Mouse (Mus musculus): ENCODE data around the gene Zmym1.
"Not testable (repeated sequence)": the region's sequence is repeated elsewhere in the genome, so short reads cannot be mapped to it uniquely, and the experiment has no call there.

Zmym1 gene

DNA sequence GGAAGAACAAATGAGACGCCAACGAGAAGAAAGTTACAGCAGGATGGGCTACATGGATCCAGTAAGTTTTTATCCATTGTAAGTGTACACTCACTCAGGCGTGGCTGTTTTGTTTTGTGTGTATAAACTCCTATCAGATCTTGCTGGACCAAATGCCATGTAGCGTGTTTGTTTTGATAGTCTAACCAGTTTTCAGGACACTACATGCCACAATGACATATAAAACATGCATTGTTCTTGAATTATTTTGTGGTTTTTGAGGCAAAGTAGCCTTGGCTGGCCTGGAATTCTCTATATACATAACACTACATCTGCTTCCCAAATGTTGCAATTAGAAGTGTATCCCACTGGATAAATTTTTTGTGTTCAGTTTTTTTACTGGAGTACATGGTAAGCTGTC, 34.1 kb downstream of the Zmym1 start:
- no peak for DNase-seq

DNA sequence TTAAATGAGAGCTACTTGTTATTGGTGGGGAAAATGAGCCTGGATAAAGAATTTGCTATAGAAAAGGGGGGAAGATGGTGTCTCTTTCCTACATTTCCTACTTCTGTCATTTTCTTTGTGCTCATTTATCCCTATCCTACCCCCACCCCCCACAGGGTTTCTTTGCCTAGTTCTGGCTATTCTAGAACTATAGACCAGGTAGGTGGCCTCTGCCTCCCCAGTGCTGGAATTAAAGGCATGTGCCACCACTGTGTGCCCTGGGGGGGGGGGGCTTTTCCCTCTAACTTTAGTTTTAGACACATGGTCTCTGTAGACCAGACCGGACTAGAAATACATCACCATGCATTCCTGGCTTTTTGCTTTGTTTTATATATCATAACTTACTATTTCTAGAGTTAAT, 36.7 kb downstream of the Zmym1 start:
- no peak for DNase-seq

DNA sequence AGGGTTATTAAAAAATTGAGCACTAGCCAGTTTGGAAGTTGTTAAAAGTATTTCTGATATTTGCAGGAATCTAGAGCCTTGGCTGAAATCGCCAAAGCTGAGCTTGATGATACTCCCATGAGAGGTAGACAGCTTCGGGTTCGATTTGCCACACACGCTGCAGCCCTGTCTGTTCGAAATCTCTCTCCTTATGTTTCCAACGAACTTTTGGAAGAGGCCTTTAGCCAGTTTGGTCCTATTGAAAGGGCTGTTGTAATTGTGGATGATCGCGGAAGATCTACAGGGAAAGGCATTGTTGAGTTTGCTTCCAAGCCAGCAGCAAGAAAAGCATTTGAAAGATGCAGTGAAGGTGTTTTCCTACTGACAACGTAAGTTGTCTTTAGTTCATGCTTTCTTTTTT, 37.8 kb downstream of the Zmym1 start:
- no peak for DNase-seq

DNA sequence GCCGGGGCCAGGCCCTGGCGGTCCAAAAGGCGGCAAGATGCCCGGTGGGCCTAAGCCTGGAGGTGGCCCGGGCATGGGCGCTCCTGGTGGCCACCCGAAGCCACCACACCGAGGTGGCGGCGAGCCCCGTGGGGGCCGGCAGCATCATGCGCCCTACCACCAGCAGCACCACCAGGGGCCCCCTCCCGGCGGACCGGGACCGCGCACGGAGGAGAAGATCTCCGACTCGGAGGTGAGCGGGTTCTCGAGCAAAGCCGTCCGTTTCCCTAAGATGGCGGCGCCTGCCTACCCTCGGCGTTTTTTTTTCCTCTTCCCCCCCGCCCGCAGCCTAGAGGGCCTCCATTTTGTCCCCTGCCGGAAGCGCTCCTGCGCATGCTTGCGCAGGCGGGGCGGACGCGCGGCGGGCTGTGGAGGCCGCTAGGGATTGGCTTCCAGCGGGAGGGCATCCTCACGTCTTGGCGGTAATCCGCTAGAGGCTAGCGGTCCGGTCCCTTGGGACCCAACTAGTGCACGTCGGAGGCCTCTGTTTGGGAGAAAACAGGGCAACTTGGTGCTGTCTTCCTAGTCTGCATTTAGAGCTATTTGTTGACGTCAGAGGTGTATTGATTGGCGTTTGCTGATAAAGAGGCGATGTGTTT, 38.8 kb downstream of the Zmym1 start:
- DNase-seq = peak; percentile 86

DNA sequence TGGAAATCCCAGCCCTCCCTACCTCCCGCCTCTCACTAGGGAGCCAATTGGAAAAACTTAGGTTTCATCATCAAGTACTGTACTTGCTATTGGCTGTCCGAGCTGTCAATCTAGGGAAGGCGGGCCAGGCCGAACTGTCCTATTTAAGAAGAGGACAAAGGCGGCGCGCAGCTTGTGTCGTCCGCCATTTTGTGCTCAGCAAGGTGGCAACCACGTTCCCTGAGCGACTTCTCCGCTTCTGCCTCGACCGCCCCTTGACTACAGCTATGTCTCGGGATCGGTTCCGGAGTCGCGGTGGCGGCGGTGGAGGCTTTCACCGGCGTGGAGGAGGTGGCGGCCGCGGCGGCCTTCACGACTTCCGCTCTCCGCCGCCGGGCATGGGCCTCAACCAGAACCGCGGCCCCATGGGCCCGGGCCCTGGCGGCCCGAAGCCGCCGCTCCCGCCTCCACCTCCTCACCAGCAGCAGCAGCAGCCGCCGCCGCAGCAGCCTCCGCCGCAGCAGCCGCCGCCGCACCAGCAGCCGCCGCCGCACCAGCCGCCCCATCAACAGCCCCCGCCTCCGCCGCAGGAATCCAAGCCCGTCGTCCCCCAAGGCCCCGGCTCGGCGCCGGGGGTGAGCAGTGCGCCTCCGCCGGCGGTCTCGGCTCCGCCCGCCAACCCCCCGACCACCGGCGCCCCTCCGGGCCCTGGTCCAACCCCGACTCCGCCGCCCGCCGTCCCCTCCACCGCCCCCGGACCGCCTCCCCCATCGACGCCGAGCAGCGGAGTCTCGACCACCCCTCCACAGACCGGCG, 39.6 kb downstream of the Zmym1 start, which contains the start of gene Sfpq:
Gene Sfpq (plus strand): TSS at position 174 of the 795 bp plus-strand sequence.
- peak; percentile 100 for DNase-seq

DNA sequence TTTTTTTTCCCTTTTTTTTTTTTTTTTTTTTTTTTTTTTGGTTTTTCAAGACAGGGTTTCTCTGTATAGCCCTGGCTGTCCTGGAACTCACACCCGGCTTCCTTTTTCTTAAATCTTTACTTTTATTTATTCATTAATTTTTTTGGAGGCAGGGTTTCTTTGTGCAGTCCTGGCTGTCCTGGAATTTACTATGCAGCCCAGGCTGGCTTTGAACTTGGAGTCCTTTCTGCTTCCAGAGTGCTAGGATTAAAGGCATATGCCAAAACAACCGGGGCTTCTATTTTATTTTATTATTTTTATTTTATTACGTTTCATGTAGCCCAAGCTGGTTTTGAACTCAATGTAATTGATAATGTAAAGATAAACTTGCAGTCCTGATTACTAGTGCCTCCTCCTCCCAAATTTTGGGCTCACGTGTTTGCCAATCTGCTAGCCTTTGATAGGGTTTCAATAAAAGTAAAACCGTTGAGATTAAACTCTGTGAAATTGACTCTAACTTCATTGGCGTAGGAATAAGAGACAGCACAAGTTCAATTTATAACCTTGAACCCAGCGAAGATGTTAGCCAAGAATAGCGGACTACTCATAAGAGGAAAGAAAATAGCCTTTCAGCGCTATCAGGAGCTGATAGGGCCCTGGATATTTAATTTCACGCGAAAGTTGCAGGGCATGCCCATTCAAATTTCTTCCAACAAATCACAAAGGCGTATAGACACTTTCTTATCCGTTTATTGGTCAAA, 40.4 kb downstream of the Zmym1 start:
- no peak for DNase-seq

- DNase-seq = peak; percentile 90
Measured at GRCm38 (mm10) chr4:127016366-127016765, 44.6 kb downstream of the Zmym1 start.

GRCm38 (mm10) chr4:127015294-127015993, 45.5 kb downstream of the Zmym1 start:
- DNase-seq = peak; percentile 95

DNA sequence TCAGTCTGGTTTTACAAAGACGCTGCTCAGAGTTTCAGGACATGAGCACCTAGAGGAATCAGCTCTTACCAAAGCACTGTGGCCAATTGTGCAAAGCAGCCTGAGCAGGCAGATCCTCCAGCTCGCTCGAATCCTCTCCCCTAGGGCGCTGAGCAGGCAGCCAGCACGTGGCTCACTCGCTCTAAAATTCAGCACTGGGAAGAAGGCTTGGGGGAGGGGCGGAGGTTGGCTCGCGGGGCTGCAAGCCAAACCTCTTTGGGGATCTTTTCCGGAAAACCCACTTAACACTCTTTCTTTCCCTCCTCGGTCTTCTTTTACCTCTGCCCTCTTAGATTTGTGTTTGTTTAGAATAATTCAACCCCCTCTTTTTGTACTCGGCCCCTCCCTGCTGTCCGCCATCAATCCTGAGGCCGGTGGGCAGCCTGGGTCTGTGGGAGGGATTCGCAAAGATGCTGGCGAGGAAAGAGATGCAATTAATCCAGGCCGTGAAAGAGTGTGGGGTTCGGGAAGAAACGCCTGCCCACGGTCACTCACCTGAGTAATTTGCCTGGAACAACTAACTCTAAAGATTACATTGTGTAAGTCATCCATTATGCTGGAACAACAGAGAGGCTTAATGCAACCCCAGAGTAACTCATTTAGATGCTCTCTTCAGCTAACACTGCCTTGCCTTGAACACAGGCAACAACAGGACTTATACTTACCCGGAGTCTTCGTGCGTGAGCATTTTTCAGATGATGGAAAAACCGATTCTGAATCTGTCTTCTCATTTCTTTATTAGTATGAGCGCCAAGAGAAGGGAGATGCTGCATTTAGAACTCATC, 55.6 kb downstream of the Zmym1 start:
- DNase-seq = peak; percentile 45

DNA sequence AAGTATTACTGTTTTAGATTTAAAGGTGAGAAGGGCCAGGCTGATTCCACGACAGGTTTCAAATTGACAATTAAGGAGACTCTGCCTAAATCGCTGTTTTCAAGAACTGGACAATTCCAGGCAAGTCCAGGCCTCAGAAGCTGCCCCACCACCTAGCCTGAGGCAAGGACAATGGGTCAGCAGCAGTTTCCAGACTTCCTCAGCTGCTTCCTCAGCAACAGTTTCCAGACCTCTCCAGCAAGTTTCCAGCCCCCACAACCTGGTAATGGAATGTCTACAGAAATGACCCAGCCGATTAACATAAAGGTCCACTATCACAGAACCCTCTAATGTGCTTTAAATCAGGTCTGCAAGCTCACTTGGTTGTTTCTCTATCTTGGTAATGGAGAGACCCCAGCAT, 56.6 kb downstream of the Zmym1 start:
- DNase-seq = no peak

GRCm38 (mm10) chr4:127000601-127001105, 60.3 kb downstream of the Zmym1 start:
- no peak for DNase-seq

- not testable (repeated sequence) for DNase-seq
Measured at GRCm38 (mm10) chr4:126999372-126999771, 61.6 kb downstream of the Zmym1 start.

Data from kidney, adult 9 months (tissue).